Mouse (Mus musculus): ENCODE measurements around the gene Pbx2. TPM values are rescaled to one million over a fixed set of nuclear protein-coding genes. Genes with fewer than 3 reads are reported as not detected.
A peak's percentile ranks its signal among the peaks of the same experiment; 100 is the strongest.

Pbx2 gene
- polyA plus RNA-seq, 1 experiment, result 18.1 TPM

- no peaks in the 10 kb centered on the region for H3K36me3 ChIP-seq (ENCODE audit: control insufficient read depth, insufficient read depth)
- no peak overlapping the region for H3ac ChIP-seq (ENCODE audit: control insufficient read depth, insufficient read length, low read depth)
- no peak overlapping the region for H3K4me3 ChIP-seq (ENCODE audit: insufficient read depth, poor library complexity, severe bottlenecking)
- TF ChIP-seq MAX (IDR thresholded peaks at IDR 0.05) (no peak), CEBPB (IDR thresholded peaks at IDR 0.05; ENCODE audit: low read depth) (no peak), FOSL1 (IDR thresholded peaks at IDR 0.05; ENCODE audit: insufficient read depth, low read length, poor library complexity, severe bottlenecking) (no peak), USF1 (IDR thresholded peaks at IDR 0.05; ENCODE audit: low read depth) (no peak), MYOG (IDR thresholded peaks at IDR 0.05; ENCODE audit: control insufficient read depth, extremely low read depth, insufficient read length) (no peak), MYOD1 (IDR thresholded peaks at IDR 0.05; ENCODE audit: control insufficient read depth, insufficient read length, low read depth) (no peak), CTCF (IDR thresholded peaks at IDR 0.05; ENCODE audit: control insufficient read depth, insufficient read depth, insufficient read length) (no peak)
- no peaks in the 10 kb centered on the region for H3K79me3 ChIP-seq (ENCODE audit: low read depth)
- H3K27me3 ChIP-seq (ENCODE audit: control insufficient read depth, insufficient read depth, insufficient read length), result no peaks in the 10 kb centered on the region
- no peaks in the 10 kb centered on the region for H3K79me2 ChIP-seq (ENCODE audit: control insufficient read depth, insufficient read depth)
Observed at GRCm38 (mm10) chr17:34623161-34623560, 32.1 kb downstream of the Pbx2 start.

DNA sequence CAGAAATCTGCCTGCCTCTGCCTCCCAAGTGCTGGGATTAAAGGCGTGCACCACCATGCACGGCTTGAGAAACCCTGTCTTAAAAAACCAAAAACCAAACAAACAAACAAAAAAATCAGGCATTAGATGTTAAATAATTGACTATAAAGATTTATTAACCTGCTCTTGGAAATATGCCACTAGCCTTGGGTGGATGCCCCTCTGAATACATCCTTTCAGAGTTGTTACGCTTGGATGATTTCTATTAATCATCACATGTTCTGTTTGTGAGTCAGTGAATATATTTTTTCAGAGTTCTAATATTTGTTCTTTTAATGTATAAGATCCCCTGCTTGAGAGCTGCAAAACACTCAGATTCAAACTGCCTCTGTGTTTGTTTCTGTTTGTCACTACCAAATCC lies 33.9 kb downstream of the Pbx2 start:
- Histone ChIP-seq H3ac (ENCODE audit: control insufficient read depth, insufficient read length, low read depth) (no peak overlapping the region), H3K4me3 (ENCODE audit: insufficient read depth, poor library complexity, severe bottlenecking) (no peak overlapping the region), H3K36me3 (ENCODE audit: control insufficient read depth, insufficient read depth) (no peaks in the 10 kb centered on the region), H3K79me2 (ENCODE audit: control insufficient read depth, insufficient read depth) (no peaks in the 10 kb centered on the region), H3K79me3 (ENCODE audit: low read depth) (no peaks in the 10 kb centered on the region), H3K27me3 (ENCODE audit: control insufficient read depth, insufficient read depth, insufficient read length) (no peaks in the 10 kb centered on the region)
- TF ChIP-seq MAX (IDR thresholded peaks at IDR 0.05), result no peak
- TF ChIP-seq MYOG (IDR thresholded peaks at IDR 0.05; ENCODE audit: control insufficient read depth, extremely low read depth, insufficient read length), result no peak
- TF ChIP-seq CEBPB (IDR thresholded peaks at IDR 0.05; ENCODE audit: low read depth), result no peak
- TF ChIP-seq USF1 (IDR thresholded peaks at IDR 0.05; ENCODE audit: low read depth), result no peak
- TF ChIP-seq MYOD1 (IDR thresholded peaks at IDR 0.05; ENCODE audit: control insufficient read depth, insufficient read length, low read depth), result no peak
- TF ChIP-seq FOSL1 (IDR thresholded peaks at IDR 0.05; ENCODE audit: insufficient read depth, low read length, poor library complexity, severe bottlenecking), result no peak
- TF ChIP-seq CTCF (IDR thresholded peaks at IDR 0.05; ENCODE audit: control insufficient read depth, insufficient read depth, insufficient read length), result no peak

- no peak overlapping the region for H3ac ChIP-seq (ENCODE audit: control insufficient read depth, insufficient read length, low read depth)
- no peak overlapping the region for H3K4me3 ChIP-seq (ENCODE audit: insufficient read depth, poor library complexity, severe bottlenecking)
- TF ChIP-seq MYOD1 (IDR thresholded peaks at IDR 0.05; ENCODE audit: control insufficient read depth, insufficient read length, low read depth), result no peak
- TF ChIP-seq CEBPB (IDR thresholded peaks at IDR 0.05; ENCODE audit: low read depth), result no peak
- TF ChIP-seq MYOG (IDR thresholded peaks at IDR 0.05; ENCODE audit: control insufficient read depth, extremely low read depth, insufficient read length), result no peak
- no peak for TF ChIP-seq USF1 (IDR thresholded peaks at IDR 0.05; ENCODE audit: low read depth)
- TF ChIP-seq CTCF (IDR thresholded peaks at IDR 0.05; ENCODE audit: control insufficient read depth, insufficient read depth, insufficient read length), result no peak
- no peak for TF ChIP-seq MAX (IDR thresholded peaks at IDR 0.05)
- no peak for TF ChIP-seq FOSL1 (IDR thresholded peaks at IDR 0.05; ENCODE audit: insufficient read depth, low read length, poor library complexity, severe bottlenecking)
- no peaks in the 10 kb centered on the region for H3K79me2 ChIP-seq (ENCODE audit: control insufficient read depth, insufficient read depth)
- no peaks in the 10 kb centered on the region for H3K79me3 ChIP-seq (ENCODE audit: low read depth)
- H3K36me3 ChIP-seq (ENCODE audit: control insufficient read depth, insufficient read depth), result no peaks in the 10 kb centered on the region
- peaks cover 12% of the 10 kb centered on the region for H3K27me3 ChIP-seq (ENCODE audit: control insufficient read depth, insufficient read depth, insufficient read length)
Observed at GRCm38 (mm10) chr17:34626062-34626772, 35.2 kb downstream of the Pbx2 start.

GRCm38 (mm10) chr17:34626773-34627092 lies 35.7 kb downstream of the Pbx2 start:
- peak overlapping the region; percentile 1 for H3ac ChIP-seq (ENCODE audit: control insufficient read depth, insufficient read length, low read depth)
- H3K79me2 ChIP-seq (ENCODE audit: control insufficient read depth, insufficient read depth), result no peaks in the 10 kb centered on the region
- TF ChIP-seq MYOD1 (IDR thresholded peaks at IDR 0.05; ENCODE audit: control insufficient read depth, insufficient read length, low read depth) (no peak), USF1 (IDR thresholded peaks at IDR 0.05; ENCODE audit: low read depth) (no peak), MYOG (IDR thresholded peaks at IDR 0.05; ENCODE audit: control insufficient read depth, extremely low read depth, insufficient read length) (no peak), FOSL1 (IDR thresholded peaks at IDR 0.05; ENCODE audit: insufficient read depth, low read length, poor library complexity, severe bottlenecking) (no peak), MAX (IDR thresholded peaks at IDR 0.05) (no peak), CTCF (IDR thresholded peaks at IDR 0.05; ENCODE audit: control insufficient read depth, insufficient read depth, insufficient read length) (no peak), CEBPB (IDR thresholded peaks at IDR 0.05; ENCODE audit: low read depth) (no peak)
- H3K4me3 ChIP-seq (ENCODE audit: insufficient read depth, poor library complexity, severe bottlenecking), result peak overlapping the region; percentile 32
- H3K36me3 ChIP-seq (ENCODE audit: control insufficient read depth, insufficient read depth), result no peaks in the 10 kb centered on the region
- H3K27me3 ChIP-seq (ENCODE audit: control insufficient read depth, insufficient read depth, insufficient read length), result peaks cover 17% of the 10 kb centered on the region
- no peaks in the 10 kb centered on the region for H3K79me3 ChIP-seq (ENCODE audit: low read depth)

DNA sequence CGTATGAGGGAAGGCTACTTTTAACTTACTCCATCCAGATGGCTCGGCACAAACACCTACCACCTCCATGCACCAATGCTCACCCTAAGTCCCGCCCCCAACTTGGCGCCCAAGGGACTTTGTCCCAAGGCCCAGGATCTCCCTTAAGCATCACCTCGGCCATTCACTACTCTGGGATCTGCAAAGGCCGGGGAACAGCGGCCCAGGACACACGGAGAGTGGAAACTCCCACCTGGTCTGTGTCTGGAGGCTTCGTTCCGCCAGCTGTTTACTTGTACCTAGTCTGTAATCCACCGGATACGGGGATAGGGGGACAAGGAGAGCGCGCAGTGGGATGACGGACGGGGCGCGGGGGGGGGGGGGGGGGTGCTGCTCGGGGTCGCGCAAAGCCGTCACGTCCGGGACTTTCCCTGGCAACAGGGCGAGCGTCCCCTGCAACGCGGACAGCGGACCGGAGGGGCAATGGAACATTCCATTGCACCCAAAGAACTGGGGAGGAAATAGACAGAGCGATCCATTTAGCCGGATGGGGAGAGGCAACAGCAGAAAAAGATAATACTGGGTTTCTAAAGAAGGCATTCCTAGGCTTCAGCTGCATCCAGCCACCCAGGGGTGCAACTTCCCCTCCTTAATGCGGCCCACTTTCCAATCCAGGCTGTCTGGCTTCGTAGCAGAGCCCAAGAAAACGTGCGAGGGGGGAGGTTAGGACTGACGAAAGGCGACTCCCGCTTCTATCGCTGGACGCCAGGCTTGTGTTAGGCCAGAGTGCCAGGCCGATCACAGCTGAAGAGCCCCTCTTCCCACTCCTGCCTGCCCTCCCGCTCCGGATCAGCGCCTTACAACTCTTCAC lies 36.3 kb downstream of the Pbx2 start:
- Histone ChIP-seq H3K79me3 (ENCODE audit: low read depth) (no peaks in the 10 kb centered on the region), H3K79me2 (ENCODE audit: control insufficient read depth, insufficient read depth) (no peaks in the 10 kb centered on the region), H3K27me3 (ENCODE audit: control insufficient read depth, insufficient read depth, insufficient read length) (peaks cover 23% of the 10 kb centered on the region), H3ac (ENCODE audit: control insufficient read depth, insufficient read length, low read depth) (peak overlapping the region; percentile 75), H3K4me3 (ENCODE audit: insufficient read depth, poor library complexity, severe bottlenecking) (peak overlapping the region; percentile 32), H3K36me3 (ENCODE audit: control insufficient read depth, insufficient read depth) (no peaks in the 10 kb centered on the region)
- TF ChIP-seq FOSL1 (IDR thresholded peaks at IDR 0.05; ENCODE audit: insufficient read depth, low read length, poor library complexity, severe bottlenecking) (no peak), MAX (IDR thresholded peaks at IDR 0.05) (peak; percentile 55)
